Mouse (Mus musculus) heart, embryonic 10.5 days (tissue): ENCODE data around the gene Gm5150. TPM values are rescaled to one million over a fixed set of nuclear protein-coding genes. Genes with fewer than 3 reads are reported as not detected.

Experiments
- microRNA-seq: library from miRNA; unstranded; fragments of <30 nt; microRNA quantifications from one replicate; pipeline ENCODE4, GENCODE M21; 2017
- polyA plus RNA-seq: library from polyadenylated mRNA; unstranded; fragments of >200 nt; fragmentation: Nextera tagmentation; extraction: Ambion mirVana; gene quantifications from 2 replicates; pipeline ENCODE4 v1.2.1, GENCODE M21; 2016

The Gm5150 gene
- polyA plus RNA-seq, 1 experiment from 2014 or later, result not detected

Small RNA genes lying within 50 kb of the gene (microRNA-seq; reads per million reads assigned to microRNA genes)
- not detected for gene Gm24694

Other genes starting within 250 kb of the Gm5150 start
- gene Sirpb1c, start 157.9 kb downstream of the Gm5150 start, polyA plus RNA-seq, result not detected in 2 replicates